20 mouse cellular contexts compared by ENCODE assay signal in genomic region chr14:76957136-76957535, GRCm38 (mm10).
"Had no signal": no experiment of that assay in that cellular context is flagged by ENCODE, and none has a peak within 500 bp of the region (broad histone marks: within the 10 kb centered on the region; RNA-seq: fewer than 3 reads in every experiment).

No protein-coding gene starts in this region.

- DNase-seq: kidney, postnatal 14 days; kidney, postnatal 4 days; left cerebral cortex, postnatal 4 days; liver, postnatal 0 days; lung, embryonic 14.5 days; retina, postnatal 1 day; right cerebral cortex, postnatal 25 days; spleen, adult 18-20 months; thymus, postnatal 25 days had no signal

- H3K27me3 ChIP-seq: limb, embryonic 12.5 days; limb, embryonic 15.5 days; neural tube, embryonic 13.5 days; stomach, embryonic 15.5 days had no signal

- H3K36me3 ChIP-seq: limb, embryonic 12.5 days; limb, embryonic 15.5 days; neural tube, embryonic 13.5 days; stomach, embryonic 15.5 days had no signal

- H3K9me3 ChIP-seq: limb, embryonic 12.5 days; limb, embryonic 15.5 days; neural tube, embryonic 13.5 days; stomach, embryonic 15.5 days had no signal

- H3K4me1 ChIP-seq: neural tube, embryonic 13.5 days; stomach, embryonic 15.5 days had no signal

- H3K9ac ChIP-seq: limb, embryonic 12.5 days; limb, embryonic 15.5 days; liver, embryonic 14.5 days; liver, postnatal 0 days; lung, embryonic 14.5 days; neural tube, embryonic 13.5 days; stomach, embryonic 15.5 days had no signal

- ATAC-seq: liver, postnatal 0 days; lung, postnatal 0 days; midbrain, embryonic 16.5 days had no signal

- H3K4me2 ChIP-seq: limb, embryonic 12.5 days; limb, embryonic 15.5 days; liver, embryonic 11.5 days; lung, embryonic 14.5 days; midbrain, embryonic 11.5 days; neural tube, embryonic 13.5 days; stomach, embryonic 15.5 days had no signal

- H3K4me3 ChIP-seq: limb, embryonic 12.5 days; limb, embryonic 15.5 days; myocyte; neural tube, embryonic 13.5 days; stomach, embryonic 15.5 days had no signal

- H3K27ac ChIP-seq: limb, embryonic 12.5 days; limb, embryonic 15.5 days; liver, embryonic 14.5 days; macrophage; neural tube, embryonic 13.5 days; stomach, embryonic 15.5 days had no signal
